Mouse (Mus musculus): ENCODE measurements around the gene Pot1a. TPM values are rescaled to one million over a fixed set of nuclear protein-coding genes. Genes with fewer than 3 reads are reported as not detected.

The Pot1a gene
- total and polyA plus RNA-seq, 3 experiments = 5.0 to 8.3 (median 8.3) TPM

DNA sequence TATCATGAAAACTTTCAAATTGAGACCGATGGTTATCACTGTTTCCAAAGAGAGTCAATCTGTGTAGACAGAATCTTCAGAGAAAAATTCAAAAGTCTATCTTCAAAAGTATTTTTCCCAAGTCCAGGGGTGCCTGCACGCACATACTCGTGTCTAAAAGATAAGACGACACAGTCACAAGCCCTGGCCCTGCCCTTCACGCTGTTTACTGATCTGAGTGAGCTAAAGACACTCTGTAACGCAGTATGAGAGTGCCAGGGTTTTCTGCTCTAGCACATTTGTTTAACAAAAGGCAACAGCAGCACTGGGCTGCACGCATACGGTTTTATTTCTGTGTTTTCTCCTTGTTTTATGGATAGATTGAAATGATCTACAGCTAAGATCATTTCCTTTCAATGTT, 41.5 kb downstream of the Pot1a start:
- WGBS = 75% methylated on average over 8 of the region's 8 CpGs
- DNase-seq = no peak
- intact Hi-C loops (cut with DNase I) = no loop called here

GRCm38 (mm10) chr6:25767073-25767472, 42.0 kb downstream of the Pot1a start:
- 53% methylated on average over 7 of the region's 7 CpGs for WGBS
- intact Hi-C loops (cut with DNase I) = no loop called here
- Histone ChIP-seq H3K27ac (no peak overlapping the region), H3K27me3 (ENCODE audit: control insufficient read depth, insufficient read depth, low read length) (no peaks in the 10 kb centered on the region), H3K9ac (ENCODE audit: low read depth, low read length) (no peak overlapping the region), H3K79me2 (replicated peaks; ENCODE audit: control insufficient read depth, insufficient read depth, low read length) (no peaks in the 10 kb centered on the region), H3K4me3 (no peak overlapping the region), H3K36me3 (ENCODE audit: control insufficient read depth, insufficient read depth, low read length) (peaks cover 5% of the 10 kb centered on the region), H3K4me1 (ENCODE audit: control insufficient read depth, insufficient read depth, low read length) (no peaks in the 10 kb centered on the region)
- no peak for DNase-seq
- TF ChIP-seq POLR2A (IDR thresholded peaks at IDR 0.05; ENCODE audit: insufficient read depth, low read depth, low read length) (no peak), CTCF (IDR thresholded peaks at IDR 0.05) (peak; percentile 61)

More for the DNA sequence above, 41.5 kb downstream of the Pot1a start:
- TF ChIP-seq CTCF (IDR thresholded peaks at IDR 0.05) (no peak), EP300 (IDR thresholded peaks at IDR 0.05; ENCODE audit: insufficient read depth, low read depth, low read length) (no peak), POLR2A (IDR thresholded peaks at IDR 0.05; ENCODE audit: insufficient read depth, low read depth, low read length) (no peak)
- Histone ChIP-seq H3K27ac (no peak overlapping the region), H3K4me1 (ENCODE audit: control insufficient read depth, insufficient read depth, low read length) (no peaks in the 10 kb centered on the region), H3K79me2 (replicated peaks; ENCODE audit: control insufficient read depth, insufficient read depth, low read length) (no peaks in the 10 kb centered on the region), H3K27me3 (ENCODE audit: control insufficient read depth, insufficient read depth, low read length) (no peaks in the 10 kb centered on the region), H3K4me3 (no peak overlapping the region), H3K9ac (ENCODE audit: low read depth, low read length) (no peak overlapping the region), H3K36me3 (ENCODE audit: control insufficient read depth, insufficient read depth, low read length) (peaks cover 5% of the 10 kb centered on the region)

DNA sequence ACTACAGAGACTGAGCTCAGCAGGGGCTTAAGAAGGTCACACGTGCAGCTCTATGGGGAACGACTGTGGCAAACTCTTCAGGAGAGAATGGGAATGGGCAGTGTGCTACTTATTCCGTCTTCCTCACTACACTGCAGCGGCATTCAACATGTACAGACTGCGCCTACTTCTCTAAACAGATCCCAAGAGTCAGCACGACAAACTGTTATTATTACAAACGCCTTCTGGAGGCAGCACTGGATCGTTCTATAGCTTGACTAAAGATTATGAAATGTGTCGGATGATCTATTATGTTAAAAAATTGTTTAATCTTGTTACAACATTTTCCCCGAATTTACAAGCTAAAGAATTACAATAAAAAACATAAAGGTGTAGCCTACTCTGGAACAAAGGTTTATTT, 42.8 kb downstream of the Pot1a start:
- Histone ChIP-seq H3K79me2 (replicated peaks; ENCODE audit: control insufficient read depth, insufficient read depth, low read length) (no peaks in the 10 kb centered on the region), H3K9ac (ENCODE audit: low read depth, low read length) (no peak overlapping the region), H3K4me1 (ENCODE audit: control insufficient read depth, insufficient read depth, low read length) (no peaks in the 10 kb centered on the region), H3K4me3 (no peak overlapping the region), H3K36me3 (ENCODE audit: control insufficient read depth, insufficient read depth, low read length) (peaks cover 5% of the 10 kb centered on the region), H3K27me3 (ENCODE audit: control insufficient read depth, insufficient read depth, low read length) (no peaks in the 10 kb centered on the region), H3K27ac (no peak overlapping the region)
- no peak for DNase-seq
- intact Hi-C loops (cut with DNase I) = no loop called here
- TF ChIP-seq CTCF (IDR thresholded peaks at IDR 0.05) (no peak), POLR2A (IDR thresholded peaks at IDR 0.05; ENCODE audit: insufficient read depth, low read depth, low read length) (no peak), EP300 (IDR thresholded peaks at IDR 0.05; ENCODE audit: insufficient read depth, low read depth, low read length) (no peak)
- 86% methylated on average over 10 of the region's 10 CpGs for WGBS

DNA sequence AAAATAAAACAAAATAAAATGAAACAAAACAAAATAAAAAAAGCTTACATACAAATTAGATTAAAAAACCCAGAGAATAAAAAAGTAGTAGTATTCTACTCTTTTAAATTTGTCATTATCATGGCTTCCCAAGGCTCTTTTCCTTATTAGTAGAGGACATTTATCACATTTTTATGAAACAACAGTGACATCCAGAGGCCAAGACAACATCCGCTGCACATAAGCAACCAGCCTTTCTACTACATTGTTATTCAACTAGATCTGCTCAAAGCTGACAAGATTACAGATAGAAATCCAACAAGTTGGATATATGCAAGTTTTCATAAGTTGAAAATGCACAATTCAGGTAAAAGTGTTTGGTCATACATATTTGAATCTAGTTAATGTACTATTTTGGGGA, 56.4 kb downstream of the Pot1a start:
- intact Hi-C loops (cut with DNase I) = no loop called here

DNA sequence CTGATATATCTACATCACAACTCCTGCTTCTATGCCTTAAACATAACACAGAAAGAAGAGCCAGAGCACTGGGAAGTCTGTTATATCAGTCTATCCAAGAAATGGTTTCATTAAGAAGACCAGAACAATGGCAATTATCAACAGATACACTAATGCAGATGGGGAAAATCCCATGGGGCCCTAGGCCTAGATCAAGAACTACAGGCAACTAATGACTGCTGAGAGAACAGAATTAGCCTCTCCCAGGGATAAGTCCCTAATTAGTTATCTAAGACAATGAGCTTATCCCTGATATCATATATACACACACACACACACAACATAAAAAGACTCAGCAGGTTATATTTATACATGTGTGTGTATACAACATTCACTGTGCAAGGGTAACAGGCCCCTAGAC, 72.5 kb downstream of the Pot1a start:
- no peaks in the 10 kb centered on the region for H3K36me3 ChIP-seq (ENCODE audit: control insufficient read depth, insufficient read depth, low read length)
- H3K9ac ChIP-seq (ENCODE audit: low read depth, low read length) = no peak overlapping the region
- TF ChIP-seq EP300 (IDR thresholded peaks at IDR 0.05; ENCODE audit: insufficient read depth, low read depth, low read length) (no peak), CTCF (IDR thresholded peaks at IDR 0.05) (no peak), POLR2A (IDR thresholded peaks at IDR 0.05; ENCODE audit: insufficient read depth, low read depth, low read length) (no peak)

More for the DNA sequence above, 56.4 kb downstream of the Pot1a start:
- Histone ChIP-seq H3K4me1 (ENCODE audit: control insufficient read depth, insufficient read depth, low read length) (no peaks in the 10 kb centered on the region), H3K9ac (ENCODE audit: low read depth, low read length) (no peak overlapping the region), H3K4me3 (no peak overlapping the region), H3K27ac (no peak overlapping the region), H3K27me3 (ENCODE audit: control insufficient read depth, insufficient read depth, low read length) (no peaks in the 10 kb centered on the region), H3K79me2 (replicated peaks; ENCODE audit: control insufficient read depth, insufficient read depth, low read length) (no peaks in the 10 kb centered on the region), H3K36me3 (ENCODE audit: control insufficient read depth, insufficient read depth, low read length) (no peaks in the 10 kb centered on the region; the same call in 1 of the 2 replicates)
- no peak for DNase-seq
- 0 out of 2 replicates have a peak, but pooled peaks have one; percentile 17 for TF ChIP-seq CTCF (IDR thresholded peaks at IDR 0.05)
- TF ChIP-seq POLR2A (IDR thresholded peaks at IDR 0.05; ENCODE audit: insufficient read depth, low read depth, low read length) = no peak
- WGBS = 85% methylated on average over 1 of the region's 1 CpGs

GRCm38 (mm10) chr6:25726560-25726959, 82.5 kb downstream of the Pot1a start:
- Histone ChIP-seq H3K27me3 (ENCODE audit: control insufficient read depth, insufficient read depth, low read length) (no peaks in the 10 kb centered on the region), H3K4me3 (no peak overlapping the region), H3K79me2 (replicated peaks; ENCODE audit: control insufficient read depth, insufficient read depth, low read length) (no peaks in the 10 kb centered on the region), H3K9ac (ENCODE audit: low read depth, low read length) (no peak overlapping the region), H3K4me1 (ENCODE audit: control insufficient read depth, insufficient read depth, low read length) (no peaks in the 10 kb centered on the region), H3K36me3 (ENCODE audit: control insufficient read depth, insufficient read depth, low read length) (no peaks in the 10 kb centered on the region), H3K27ac (no peak overlapping the region)
- intact Hi-C loops (cut with DNase I) = no loop called here
- WGBS = 69% methylated on average over 1 of the region's 1 CpGs
- DNase-seq = no peak
- TF ChIP-seq EP300 (IDR thresholded peaks at IDR 0.05; ENCODE audit: insufficient read depth, low read depth, low read length) (no peak), POLR2A (IDR thresholded peaks at IDR 0.05; ENCODE audit: insufficient read depth, low read depth, low read length) (no peak), CTCF (IDR thresholded peaks at IDR 0.05) (no peak)

More for the DNA sequence above, 72.5 kb downstream of the Pot1a start:
- no peak for DNase-seq
- no peak overlapping the region for H3K4me3 ChIP-seq
- no peak overlapping the region for H3K27ac ChIP-seq
- intact Hi-C loops (cut with DNase I) = no loop called here
- no peaks in the 10 kb centered on the region for H3K4me1 ChIP-seq (ENCODE audit: control insufficient read depth, insufficient read depth, low read length)
- no peaks in the 10 kb centered on the region for H3K27me3 ChIP-seq (ENCODE audit: control insufficient read depth, insufficient read depth, low read length)
- no peaks in the 10 kb centered on the region for H3K79me2 ChIP-seq (replicated peaks; ENCODE audit: control insufficient read depth, insufficient read depth, low read length)
